Mouse (Mus musculus) lung, embryonic 16.5 days (tissue): ENCODE measurements around the gene Dcdc2a. TPM values are rescaled to one million over a fixed set of nuclear protein-coding genes. Genes with fewer than 3 reads are reported as not detected.

Source experiments
- ATAC-seq: fragments of 200-750 bp; cut with Nextera tagmentation; 2 replicates; pipeline ENCODE4 v1.8.0; 2017; ENCODE audit warnings: low read depth, mild to moderate bottlenecking, moderate library complexity
- H3K27ac ChIP-seq: fragments of 300-500 bp; sonication (generic); 2 replicates; pipeline ENCODE4 v1.5.1; 2014; ENCODE audit warnings: mild to moderate bottlenecking, control low read depth, low read length
- H3K27me3 ChIP-seq: fragments of 300-500 bp; sonication (generic); 2 replicates; pipeline ENCODE4 v1.6.1; 2014; ENCODE audit warnings: low read depth, low read length, mixed read lengths; ENCODE audit not compliant: control insufficient read depth, insufficient read depth
- H3K36me3 ChIP-seq: fragments of 300-500 bp; sonication (generic); 2 replicates; pipeline ENCODE4 v1.6.1; 2014; ENCODE audit warnings: low read length; ENCODE audit not compliant: control insufficient read depth, insufficient read depth
- H3K4me1 ChIP-seq: fragments of 300-500 bp; sonication (generic); replicated peaks from 2 replicates; pipeline ENCODE4 v1.6.1; 2014; ENCODE audit warnings: low read length, mixed read lengths; ENCODE audit not compliant: control insufficient read depth, insufficient read depth
- H3K4me2 ChIP-seq: fragments of 300-500 bp; sonication (generic); 2 replicates; pipeline ENCODE4 v1.6.1; 2014; ENCODE audit warnings: low read depth, low read length, control low read depth
- H3K4me3 ChIP-seq: fragments of 300-500 bp; sonication (generic); 2 replicates; pipeline ENCODE4 v1.5.1; 2014; ENCODE audit warnings: mild to moderate bottlenecking, low read length, control low read depth
- H3K9ac ChIP-seq: fragments of 300-500 bp; sonication (generic); 2 replicates; pipeline ENCODE4 v1.6.1; 2014; ENCODE audit warnings: low read length, control low read depth
- H3K9me3 ChIP-seq: fragments of 300-500 bp; sonication (generic); 2 replicates; pipeline ENCODE4 v1.6.1; 2016; ENCODE audit warnings: low read length; ENCODE audit not compliant: control insufficient read depth
- WGBS: fragments of 180-500 bp; shearing (Covaris S2); extraction: QIAGEN DNeasy Blood & Tissue Kit; methylation state at CpG from one replicate; pipeline ENCODE4 v1.1.7; 2014; 5-methylcytosine and 5-hydroxymethylcytosine counted together
- polyA plus RNA-seq: library from polyadenylated mRNA; unstranded; fragments of >200 nt; fragmentation: Nextera tagmentation; extraction: Ambion mirVana; gene quantifications from 2 replicates; pipeline ENCODE4 v1.2.1, GENCODE M21; 2015

Dcdc2a gene
- polyA plus RNA-seq, 1 experiment from 2014 or later, result 3.7 TPM

GRCm38 (mm10) chr13:25027114-25027425, 28.7 kb upstream of the Dcdc2a start:
- Histone ChIP-seq H3K4me2 (no peak overlapping the region), H3K36me3 (no peaks in the 10 kb centered on the region), H3K4me1 (no peaks in the 10 kb centered on the region), H3K27me3 (no peaks in the 10 kb centered on the region), H3K9ac (no peak overlapping the region), H3K27ac (no peak overlapping the region), H3K4me3 (no peak overlapping the region), H3K9me3 (no peaks in the 10 kb centered on the region)
- ATAC-seq, result no peak
- WGBS, result 86% methylated on average over 3 of the region's 3 CpGs

- no peaks in the 10 kb centered on the region for H3K9me3 ChIP-seq
- no peak overlapping the region for H3K27ac ChIP-seq
- no peak overlapping the region for H3K4me3 ChIP-seq
- H3K4me1 ChIP-seq, result no peaks in the 10 kb centered on the region
- 85% methylated on average over 2 of the region's 2 CpGs for WGBS
- no peaks in the 10 kb centered on the region for H3K27me3 ChIP-seq
- no peaks in the 10 kb centered on the region for H3K36me3 ChIP-seq
- ATAC-seq, result no peak
- no peak overlapping the region for H3K9ac ChIP-seq
- no peak overlapping the region for H3K4me2 ChIP-seq
Observed at GRCm38 (mm10) chr13:25039488-25039887, 16.3 kb upstream of the Dcdc2a start.

GRCm38 (mm10) chr13:25052671-25053070, 3.1 kb upstream of the Dcdc2a start:
- ATAC-seq, result no peak
- Histone ChIP-seq H3K36me3 (no peaks in the 10 kb centered on the region), H3K4me1 (peaks cover 3% of the 10 kb centered on the region; the same call in 1 of the 2 replicates), H3K4me2 (no peak overlapping the region), H3K27me3 (peaks cover 24% of the 10 kb centered on the region), H3K9ac (no peak overlapping the region), H3K9me3 (peaks cover 7% of the 10 kb centered on the region), H3K4me3 (no peak overlapping the region), H3K27ac (no peak overlapping the region)
- WGBS, result 83% methylated on average over 5 of the region's 5 CpGs

GRCm38 (mm10) chr13:25055111-25055554, 671 bp upstream of the Dcdc2a start:
- peak; percentile 88 for ATAC-seq
- Histone ChIP-seq H3K4me1 (peaks cover 3% of the 10 kb centered on the region; the same call in 1 of the 2 replicates), H3K27me3 (peaks cover 24% of the 10 kb centered on the region), H3K27ac (no peak overlapping the region), H3K4me3 (peak overlapping the region; percentile 53), H3K4me2 (peak overlapping the region; percentile 85), H3K9ac (peak overlapping the region; percentile 33; the same call in 1 of the 2 replicates), H3K9me3 (peaks cover 2% of the 10 kb centered on the region), H3K36me3 (no peaks in the 10 kb centered on the region)
- WGBS, result under 1% methylated on average over 23 of the region's 35 CpGs

- Histone ChIP-seq H3K27me3 (no peaks in the 10 kb centered on the region), H3K4me1 (no peaks in the 10 kb centered on the region), H3K27ac (no peak overlapping the region), H3K36me3 (no peaks in the 10 kb centered on the region), H3K9ac (no peak overlapping the region), H3K4me3 (no peak overlapping the region), H3K9me3 (no peaks in the 10 kb centered on the region), H3K4me2 (no peak overlapping the region)
- no peak for ATAC-seq
- WGBS, result 92% methylated on average over 2 of the region's 2 CpGs
Observed at GRCm38 (mm10) chr13:25066659-25067058, 10.9 kb downstream of the Dcdc2a start.

- ATAC-seq, result no peak
- Histone ChIP-seq H3K4me2 (no peak overlapping the region), H3K9me3 (no peaks in the 10 kb centered on the region), H3K9ac (no peak overlapping the region), H3K4me3 (no peak overlapping the region), H3K27me3 (no peaks in the 10 kb centered on the region), H3K4me1 (no peaks in the 10 kb centered on the region), H3K36me3 (no peaks in the 10 kb centered on the region), H3K27ac (no peak overlapping the region)
- WGBS, result 71% methylated on average over 4 of the region's 4 CpGs
Observed at GRCm38 (mm10) chr13:25067183-25067582, 11.4 kb downstream of the Dcdc2a start.

- Histone ChIP-seq H3K4me2 (no peak overlapping the region), H3K4me1 (no peaks in the 10 kb centered on the region), H3K27ac (no peak overlapping the region), H3K27me3 (no peaks in the 10 kb centered on the region), H3K36me3 (no peaks in the 10 kb centered on the region), H3K9ac (no peak overlapping the region), H3K9me3 (no peaks in the 10 kb centered on the region), H3K4me3 (no peak overlapping the region)
- peak; percentile 26; the same call in 1 of the 2 replicates for ATAC-seq
- 63% methylated on average over 4 of the region's 4 CpGs for WGBS
Observed at GRCm38 (mm10) chr13:25069765-25070164, 14.0 kb downstream of the Dcdc2a start.

- H3K27me3 ChIP-seq, result no peaks in the 10 kb centered on the region
- no peaks in the 10 kb centered on the region for H3K4me1 ChIP-seq
- H3K4me2 ChIP-seq, result no peak overlapping the region
- WGBS, result 72% methylated on average over 4 of the region's 4 CpGs
- H3K4me3 ChIP-seq, result no peak overlapping the region
- no peaks in the 10 kb centered on the region for H3K36me3 ChIP-seq
- H3K27ac ChIP-seq, result no peak overlapping the region
- no peak for ATAC-seq
- H3K9me3 ChIP-seq, result no peaks in the 10 kb centered on the region
- H3K9ac ChIP-seq, result no peak overlapping the region
Observed at GRCm38 (mm10) chr13:25070791-25071190, 15.0 kb downstream of the Dcdc2a start.

- Histone ChIP-seq H3K27ac (no peak overlapping the region), H3K9ac (no peak overlapping the region), H3K36me3 (no peaks in the 10 kb centered on the region), H3K4me2 (no peak overlapping the region), H3K4me1 (no peaks in the 10 kb centered on the region), H3K27me3 (no peaks in the 10 kb centered on the region), H3K4me3 (no peak overlapping the region), H3K9me3 (no peaks in the 10 kb centered on the region)
- 17% methylated on average over 7 of the region's 7 CpGs for WGBS
- no peak for ATAC-seq
Observed at GRCm38 (mm10) chr13:25077262-25077661, 21.5 kb downstream of the Dcdc2a start.

GRCm38 (mm10) chr13:25083144-25083572, 27.4 kb downstream of the Dcdc2a start:
- H3K36me3 ChIP-seq, result no peaks in the 10 kb centered on the region
- H3K27me3 ChIP-seq, result no peaks in the 10 kb centered on the region
- H3K4me1 ChIP-seq, result peaks cover 9% of the 10 kb centered on the region
- no peak overlapping the region for H3K27ac ChIP-seq
- peak overlapping the region; percentile 52 for H3K4me2 ChIP-seq
- H3K9me3 ChIP-seq, result no peaks in the 10 kb centered on the region
- H3K9ac ChIP-seq, result no peak overlapping the region
- ATAC-seq, result peak; percentile 51
- peak overlapping the region; percentile 5; the same call in 1 of the 2 replicates for H3K4me3 ChIP-seq
- 2% methylated on average over 15 of the region's 15 CpGs for WGBS
